Mouse (Mus musculus) bone marrow macrophage, adult 2 months (primary cell): ENCODE measurements at regions not wholly inside any gene's neighbourhood (a gene's known extent, or its start where the extent isn't known, plus 50 kb on each side); places are given as distances from the start of the nearest gene placed in this dataset.

Source experiments
- CTCF ChIP-seq: IDR thresholded peaks from 2 replicates; pipeline ENCODE4 v1.5.1; 2012; ENCODE audit warnings: low read depth, mild to moderate bottlenecking, low read length, moderate library complexity
- POLR2A ChIP-seq: IDR thresholded peaks from 2 replicates; pipeline ENCODE4 v1.6.1; 2012; ENCODE audit warnings: mild to moderate bottlenecking, low read depth, low read length, borderline replicate concordance

GRCm38 (mm10) chr17:42944453-42944852 lies 68.0 kb upstream of the Cd2ap start:
- TF ChIP-seq CTCF (no peak), POLR2A (no peak)
